Mouse (Mus musculus) cerebellum, adult 18-20 months (tissue): ENCODE measurements at regions not wholly inside any gene's neighbourhood (a gene's known extent, or its start where the extent isn't known, plus 50 kb on each side); places are given as distances from the start of the nearest gene placed in this dataset.
A peak's percentile ranks its signal among the peaks of the same experiment; 100 is the strongest.

Source experiments
- DNase-seq, 2 experiments: peaks; one replicate each; pipeline ENCODE4 v3.0.0; 2021

DNA sequence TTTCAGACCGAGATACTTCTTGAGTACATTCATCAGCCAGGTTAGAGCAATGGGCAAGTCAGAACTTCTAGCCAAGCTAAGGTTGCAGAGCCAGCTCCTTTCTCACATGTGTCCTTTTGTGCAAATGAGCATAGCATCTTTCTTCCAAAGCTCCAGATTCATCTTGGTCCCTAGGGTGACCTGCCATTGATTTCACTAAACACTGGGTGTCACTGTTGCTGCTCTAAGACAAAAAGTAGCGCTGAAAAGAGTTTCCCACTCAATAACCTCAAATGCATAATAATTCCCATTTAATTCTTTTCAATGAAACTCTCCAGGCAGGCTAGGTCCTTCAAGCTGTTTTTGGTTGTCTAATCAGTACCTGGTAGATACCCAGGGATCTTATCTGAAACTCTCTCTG is 688.6 kb upstream of the BB014433 start:
- DNase-seq = no peak

DNA sequence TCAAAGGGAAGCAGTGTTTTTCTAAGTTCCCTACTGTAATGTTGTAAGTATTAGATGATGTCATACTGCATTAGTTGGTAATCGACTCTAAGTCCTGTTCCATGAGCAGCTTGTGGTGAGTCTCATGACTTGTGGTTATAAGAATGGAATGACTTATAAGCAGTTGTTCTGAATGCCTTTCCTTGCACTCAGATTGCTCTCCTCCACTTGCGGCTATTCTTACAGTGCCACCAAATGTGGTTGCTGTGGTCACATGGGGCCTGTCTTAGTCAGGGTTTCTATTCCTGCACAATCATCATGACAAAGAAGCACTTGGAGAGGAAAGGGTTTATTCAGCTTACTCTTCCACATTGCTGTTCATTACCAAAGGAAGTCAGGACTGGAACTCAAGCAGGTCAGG is 685.4 kb upstream of the BB014433 start:
- no peak for DNase-seq

DNA sequence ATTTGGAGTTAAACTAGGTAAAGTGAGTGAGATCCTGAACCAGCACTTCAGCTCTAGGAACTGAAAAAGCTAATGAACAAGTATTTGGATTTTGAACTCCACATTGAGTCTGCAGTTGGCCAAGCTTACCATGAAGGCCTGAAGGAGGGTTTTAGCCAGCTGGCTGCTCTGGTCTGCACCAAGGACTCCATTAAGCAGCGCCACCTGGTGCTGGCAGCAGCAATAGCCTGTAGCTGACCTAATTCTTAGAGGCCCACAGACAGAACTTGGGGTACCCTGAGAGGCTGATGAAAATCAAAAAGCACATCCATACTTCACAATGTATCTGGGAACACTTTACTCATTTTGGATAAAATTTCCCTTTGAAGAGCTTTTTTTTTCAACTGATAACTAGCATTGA is 683.2 kb upstream of the BB014433 start:
- DNase-seq = peak; percentile 54 to 62

DNA sequence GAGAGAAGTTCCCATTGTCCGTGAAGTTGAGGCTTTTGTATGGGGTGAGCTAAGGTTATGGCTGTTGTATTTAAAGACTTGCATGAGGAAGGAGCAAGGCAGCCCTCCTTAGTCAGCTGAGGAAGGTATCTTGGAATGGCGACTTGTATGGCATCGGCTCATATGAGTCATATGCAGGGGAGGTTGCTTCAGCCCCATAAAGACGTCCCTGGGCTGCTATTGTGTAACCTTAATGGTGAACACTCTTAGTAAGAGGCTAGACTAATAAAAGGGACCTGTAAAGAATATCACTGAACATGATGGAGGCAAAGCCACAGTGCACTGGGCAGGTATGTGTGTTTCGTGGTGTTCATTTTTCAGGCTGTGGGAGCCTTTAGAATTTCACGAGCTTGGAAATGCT is 680.4 kb upstream of the BB014433 start:
- no peak for DNase-seq
